Mouse (Mus musculus) stomach, embryonic 14.5 days (tissue): ENCODE measurements around the gene Crip1. TPM values are rescaled to one million over a fixed set of nuclear protein-coding genes. Genes with fewer than 3 reads are reported as not detected.

Experiments
- ATAC-seq: fragments of 200-750 bp; cut with Nextera tagmentation; 2 replicates; pipeline ENCODE4 v1.8.0; 2017; ENCODE audit warnings: low read depth, moderate TSS enrichment; ENCODE audit not compliant: insufficient number of reproducible peaks, insufficient read depth, low FRiP score
- H3K27ac ChIP-seq: fragments of 300-500 bp; sonication (generic); 2 replicates; pipeline ENCODE4 v1.5.1; 2014; ENCODE audit warnings: mild to moderate bottlenecking, low read length, moderate library complexity, mixed read lengths
- H3K27me3 ChIP-seq: fragments of 300-500 bp; sonication (generic); 2 replicates; pipeline ENCODE4 v1.6.1; 2014; ENCODE audit warnings: low read length, control low read depth, mixed read lengths; ENCODE audit not compliant: control insufficient read depth, insufficient read depth
- H3K36me3 ChIP-seq: fragments of 300-500 bp; sonication (generic); 2 replicates; pipeline ENCODE4 v1.6.1; 2014; ENCODE audit warnings: mild to moderate bottlenecking, control low read depth, low read length, moderate library complexity, mixed read lengths; ENCODE audit not compliant: control insufficient read depth, insufficient read depth
- H3K4me1 ChIP-seq: fragments of 300-500 bp; sonication (generic); 2 replicates; pipeline ENCODE4 v1.6.1; 2014; ENCODE audit warnings: low read length, control low read depth, mixed read lengths; ENCODE audit not compliant: control insufficient read depth, insufficient read depth
- H3K4me2 ChIP-seq: fragments of 300-500 bp; sonication (generic); replicated peaks from 2 replicates; pipeline ENCODE4 v1.6.1; 2014; ENCODE audit warnings: low read depth, low read length, control low read depth
- H3K4me3 ChIP-seq: fragments of 300-500 bp; sonication (generic); 2 replicates; pipeline ENCODE4 v1.5.1; 2014; ENCODE audit warnings: low read depth, low read length, control low read depth
- H3K9ac ChIP-seq: fragments of 300-500 bp; sonication (generic); replicated peaks from 2 replicates; pipeline ENCODE4 v1.6.1; 2014; ENCODE audit warnings: low read depth, mild to moderate bottlenecking, control low read depth, low read length, moderate library complexity, mixed read lengths
- H3K9me3 ChIP-seq: fragments of 300-500 bp; sonication (generic); 2 replicates; pipeline ENCODE4 v1.6.1; 2016; ENCODE audit warnings: low read depth, low read length, control low read depth; ENCODE audit not compliant: control insufficient read depth
- WGBS: fragments of 180-500 bp; shearing (Covaris S2); extraction: QIAGEN DNeasy Blood & Tissue Kit; methylation state at CpG from one replicate; pipeline ENCODE4 v1.1.7; 2014; 5-methylcytosine and 5-hydroxymethylcytosine counted together
- polyA plus RNA-seq: library from polyadenylated mRNA; unstranded; fragments of >200 nt; fragmentation: Nextera tagmentation; extraction: Ambion mirVana; gene quantifications from 2 replicates; pipeline ENCODE4 v1.2.1, GENCODE M21; 2014

Crip1 gene
- polyA plus RNA-seq, 1 experiment from 2014 or later: 261 TPM

GRCm38 (mm10) chr12:113119516-113120410, 26.4 kb upstream of the Crip1 start:
- H3K27me3 ChIP-seq: no peaks in the 10 kb centered on the region
- 87% methylated on average over 20 of the region's 20 CpGs for WGBS
- no peaks in the 10 kb centered on the region for H3K9me3 ChIP-seq
- no peak overlapping the region for H3K4me3 ChIP-seq
- H3K4me1 ChIP-seq: no peaks in the 10 kb centered on the region
- ATAC-seq: peak; percentile 54; the same call in 1 of the 2 replicates
- no peak overlapping the region for H3K4me2 ChIP-seq
- peaks cover 74% of the 10 kb centered on the region for H3K36me3 ChIP-seq
- no peak overlapping the region for H3K27ac ChIP-seq
- no peak overlapping the region for H3K9ac ChIP-seq

- no peaks in the 10 kb centered on the region for H3K4me1 ChIP-seq
- no peak for ATAC-seq
- H3K9me3 ChIP-seq: no peaks in the 10 kb centered on the region
- peaks cover 92% of the 10 kb centered on the region for H3K36me3 ChIP-seq
- H3K4me2 ChIP-seq: no peak overlapping the region
- no peak overlapping the region for H3K27ac ChIP-seq
- 83% methylated on average over 6 of the region's 6 CpGs for WGBS
- no peaks in the 10 kb centered on the region for H3K27me3 ChIP-seq
- no peak overlapping the region for H3K9ac ChIP-seq
- no peak overlapping the region for H3K4me3 ChIP-seq
Measured at GRCm38 (mm10) chr12:113124726-113125125, 21.4 kb upstream of the Crip1 start.

GRCm38 (mm10) chr12:113130732-113131131, 15.4 kb upstream of the Crip1 start:
- no peaks in the 10 kb centered on the region for H3K9me3 ChIP-seq
- 97% methylated on average over 8 of the region's 8 CpGs for whole genome bisulfite sequencing
- ATAC-seq: no peak
- no peak overlapping the region for H3K4me3 ChIP-seq
- no peaks in the 10 kb centered on the region for H3K27me3 ChIP-seq
- H3K4me1 ChIP-seq: no peaks in the 10 kb centered on the region
- H3K36me3 ChIP-seq: peaks cover 98% of the 10 kb centered on the region
- H3K27ac ChIP-seq: no peak overlapping the region
- H3K4me2 ChIP-seq: no peak overlapping the region
- no peak overlapping the region for H3K9ac ChIP-seq

- Histone ChIP-seq H3K9me3 (no peaks in the 10 kb centered on the region), H3K4me1 (no peaks in the 10 kb centered on the region), H3K4me2 (no peak overlapping the region), H3K27ac (no peak overlapping the region), H3K9ac (no peak overlapping the region), H3K27me3 (no peaks in the 10 kb centered on the region), H3K36me3 (peaks cover 98% of the 10 kb centered on the region), H3K4me3 (no peak overlapping the region)
- ATAC-seq: no peak
- WGBS: 97% methylated on average over 14 of the region's 14 CpGs
Measured at GRCm38 (mm10) chr12:113131601-113132000, 14.5 kb upstream of the Crip1 start.

- Histone ChIP-seq H3K4me3 (no peak overlapping the region), H3K4me2 (no peak overlapping the region), H3K27me3 (no peaks in the 10 kb centered on the region), H3K4me1 (no peaks in the 10 kb centered on the region), H3K9me3 (no peaks in the 10 kb centered on the region), H3K27ac (no peak overlapping the region), H3K36me3 (peaks cover 98% of the 10 kb centered on the region), H3K9ac (no peak overlapping the region)
- peak; percentile 50; the same call in 1 of the 2 replicates for ATAC-seq
- 31% methylated on average over 2 of the region's 2 CpGs for WGBS
Measured at GRCm38 (mm10) chr12:113132567-113132966, 13.5 kb upstream of the Crip1 start.

GRCm38 (mm10) chr12:113133260-113133659, 12.9 kb upstream of the Crip1 start:
- no peak overlapping the region for H3K4me3 ChIP-seq
- peaks cover 96% of the 10 kb centered on the region for H3K36me3 ChIP-seq
- H3K27ac ChIP-seq: no peak overlapping the region
- ATAC-seq: no peak
- H3K4me2 ChIP-seq: no peak overlapping the region
- no peaks in the 10 kb centered on the region for H3K27me3 ChIP-seq
- 91% methylated on average over 9 of the region's 9 CpGs for WGBS
- H3K4me1 ChIP-seq: no peaks in the 10 kb centered on the region
- H3K9me3 ChIP-seq: no peaks in the 10 kb centered on the region
- no peak overlapping the region for H3K9ac ChIP-seq

GRCm38 (mm10) chr12:113133861-113134403, 12.2 kb upstream of the Crip1 start:
- peak; percentile 31; the same call in 1 of the 2 replicates for ATAC-seq
- 79% methylated on average over 5 of the region's 5 CpGs for WGBS
- no peak overlapping the region for H3K9ac ChIP-seq

GRCm38 (mm10) chr12:113134502-113134901, 11.6 kb upstream of the Crip1 start:
- H3K27me3 ChIP-seq: no peaks in the 10 kb centered on the region
- H3K36me3 ChIP-seq: peaks cover 83% of the 10 kb centered on the region
- H3K4me2 ChIP-seq: no peak overlapping the region
- peaks cover 8% of the 10 kb centered on the region for H3K4me1 ChIP-seq
- 94% methylated on average over 4 of the region's 4 CpGs for WGBS
- no peak overlapping the region for H3K9ac ChIP-seq
- no peak overlapping the region for H3K4me3 ChIP-seq
- ATAC-seq: no peak
- no peaks in the 10 kb centered on the region for H3K9me3 ChIP-seq
- H3K27ac ChIP-seq: no peak overlapping the region

More at GRCm38 (mm10) chr12:113133861-113134403, 12.2 kb upstream of the Crip1 start:
- H3K27me3 ChIP-seq: no peaks in the 10 kb centered on the region
- no peaks in the 10 kb centered on the region for H3K9me3 ChIP-seq
- no peak overlapping the region for H3K4me3 ChIP-seq
- no peak overlapping the region for H3K27ac ChIP-seq
- peaks cover 4% of the 10 kb centered on the region; the same call in 1 of the 2 replicates for H3K4me1 ChIP-seq
- peaks cover 89% of the 10 kb centered on the region for H3K36me3 ChIP-seq
- no peak overlapping the region for H3K4me2 ChIP-seq
